Mouse (Mus musculus): ENCODE measurements around the gene Il17rd. TPM values are rescaled to one million over a fixed set of nuclear protein-coding genes. Genes with fewer than 3 reads are reported as not detected.

Gene Il17rd
- polyA plus RNA-seq, 1 experiment = 1.7 TPM

- Histone ChIP-seq H3K4me3 (ENCODE audit: insufficient read depth, low read length) (no peak overlapping the region), H3K4me1 (ENCODE audit: control insufficient read depth, insufficient read depth, low read length) (no peaks in the 10 kb centered on the region), H3K27ac (ENCODE audit: insufficient read depth, low read length) (no peak overlapping the region)
- TF ChIP-seq POLR2A (IDR thresholded peaks at IDR 0.05; ENCODE audit: extremely low read depth, insufficient read depth, low read length) (no peak), CTCF (IDR thresholded peaks at IDR 0.05; ENCODE audit: extremely low read depth, insufficient read depth, low read length) (no peak)
Measured at GRCm38 (mm10) chr14:27102720-27103119, 64.0 kb downstream of the Il17rd start.

GRCm38 (mm10) chr14:27105731-27106457, 67.2 kb downstream of the Il17rd start:
- TF ChIP-seq POLR2A (IDR thresholded peaks at IDR 0.05; ENCODE audit: extremely low read depth, insufficient read depth, low read length) = no peak
- no peak for TF ChIP-seq CTCF (IDR thresholded peaks at IDR 0.05; ENCODE audit: extremely low read depth, insufficient read depth, low read length)
- no peak overlapping the region for H3K27ac ChIP-seq (ENCODE audit: insufficient read depth, low read length)

GRCm38 (mm10) chr14:27108748-27109504, 70.2 kb downstream of the Il17rd start:
- Histone ChIP-seq H3K4me3 (ENCODE audit: insufficient read depth, low read length) (no peak overlapping the region), H3K27ac (ENCODE audit: insufficient read depth, low read length) (no peak overlapping the region), H3K4me1 (ENCODE audit: control insufficient read depth, insufficient read depth, low read length) (no peaks in the 10 kb centered on the region)
- TF ChIP-seq POLR2A (IDR thresholded peaks at IDR 0.05; ENCODE audit: extremely low read depth, insufficient read depth, low read length) (no peak), CTCF (IDR thresholded peaks at IDR 0.05; ENCODE audit: extremely low read depth, insufficient read depth, low read length) (no peak)

More at GRCm38 (mm10) chr14:27105731-27106457, 67.2 kb downstream of the Il17rd start:
- H3K4me3 ChIP-seq (ENCODE audit: insufficient read depth, low read length) = no peak overlapping the region
- no peaks in the 10 kb centered on the region for H3K4me1 ChIP-seq (ENCODE audit: control insufficient read depth, insufficient read depth, low read length)

- TF ChIP-seq POLR2A (IDR thresholded peaks at IDR 0.05; ENCODE audit: extremely low read depth, insufficient read depth, low read length) (no peak), CTCF (IDR thresholded peaks at IDR 0.05; ENCODE audit: extremely low read depth, insufficient read depth, low read length) (no peak)
- peak within 1 kb of the TSS; percentile 18; the same call in 1 of the 2 replicates for H3K4me3 ChIP-seq (ENCODE audit: insufficient read depth, low read length)
- H3K27ac ChIP-seq (ENCODE audit: insufficient read depth, low read length) = no peak within 1 kb of the TSS
- no peaks in the 10 kb centered on the region for H3K4me1 ChIP-seq (ENCODE audit: control insufficient read depth, insufficient read depth, low read length)
Measured at GRCm38 (mm10) chr14:27114362-27115274, 75.9 kb downstream of the Il17rd start, which contains the start of gene Arhgef3. Arhgef3 (plus strand) TSS chr14:27114899.

- TF ChIP-seq POLR2A (IDR thresholded peaks at IDR 0.05; ENCODE audit: extremely low read depth, insufficient read depth, low read length) (no peak), CTCF (IDR thresholded peaks at IDR 0.05; ENCODE audit: extremely low read depth, insufficient read depth, low read length) (no peak)
- Histone ChIP-seq H3K4me3 (ENCODE audit: insufficient read depth, low read length) (peak overlapping the region; percentile 18; the same call in 1 of the 2 replicates), H3K4me1 (ENCODE audit: control insufficient read depth, insufficient read depth, low read length) (no peaks in the 10 kb centered on the region), H3K27ac (ENCODE audit: insufficient read depth, low read length) (no peak overlapping the region)
Measured at GRCm38 (mm10) chr14:27115275-27115660, 76.5 kb downstream of the Il17rd start.

- H3K4me3 ChIP-seq (ENCODE audit: insufficient read depth, low read length) = no peak overlapping the region
- no peaks in the 10 kb centered on the region for H3K4me1 ChIP-seq (ENCODE audit: control insufficient read depth, insufficient read depth, low read length)
- TF ChIP-seq CTCF (IDR thresholded peaks at IDR 0.05; ENCODE audit: extremely low read depth, insufficient read depth, low read length) (no peak), POLR2A (IDR thresholded peaks at IDR 0.05; ENCODE audit: extremely low read depth, insufficient read depth, low read length) (no peak)
- H3K27ac ChIP-seq (ENCODE audit: insufficient read depth, low read length) = no peak overlapping the region
Measured at GRCm38 (mm10) chr14:27115991-27116390, 77.2 kb downstream of the Il17rd start.

GRCm38 (mm10) chr14:27116577-27117165, 77.9 kb downstream of the Il17rd start:
- no peak for TF ChIP-seq CTCF (IDR thresholded peaks at IDR 0.05; ENCODE audit: extremely low read depth, insufficient read depth, low read length)
- no peak for TF ChIP-seq POLR2A (IDR thresholded peaks at IDR 0.05; ENCODE audit: extremely low read depth, insufficient read depth, low read length)
- no peaks in the 10 kb centered on the region for H3K4me1 ChIP-seq (ENCODE audit: control insufficient read depth, insufficient read depth, low read length)
- H3K27ac ChIP-seq (ENCODE audit: insufficient read depth, low read length) = no peak overlapping the region
- H3K4me3 ChIP-seq (ENCODE audit: insufficient read depth, low read length) = no peak overlapping the region

- H3K27ac ChIP-seq (ENCODE audit: insufficient read depth, low read length) = no peak overlapping the region
- TF ChIP-seq POLR2A (IDR thresholded peaks at IDR 0.05; ENCODE audit: extremely low read depth, insufficient read depth, low read length) = no peak
- H3K4me1 ChIP-seq (ENCODE audit: control insufficient read depth, insufficient read depth, low read length) = no peaks in the 10 kb centered on the region
- H3K4me3 ChIP-seq (ENCODE audit: insufficient read depth, low read length) = no peak overlapping the region
Measured at GRCm38 (mm10) chr14:27118546-27118945, 79.8 kb downstream of the Il17rd start.

GRCm38 (mm10) chr14:27122646-27123045, 83.9 kb downstream of the Il17rd start:
- H3K4me3 ChIP-seq (ENCODE audit: insufficient read depth, low read length) = no peak overlapping the region
- TF ChIP-seq POLR2A (IDR thresholded peaks at IDR 0.05; ENCODE audit: extremely low read depth, insufficient read depth, low read length) (no peak), CTCF (IDR thresholded peaks at IDR 0.05; ENCODE audit: extremely low read depth, insufficient read depth, low read length) (no peak)
- H3K4me1 ChIP-seq (ENCODE audit: control insufficient read depth, insufficient read depth, low read length) = no peaks in the 10 kb centered on the region
- H3K27ac ChIP-seq (ENCODE audit: insufficient read depth, low read length) = no peak overlapping the region

All from cortical plate, adult 2 months (tissue).